Mouse (Mus musculus) embryonic stem cell, embryonic (primary cell): ENCODE measurements around the gene Stil.
"Not testable (repeated sequence)": the region's sequence is repeated elsewhere in the genome, so short reads cannot be mapped to it uniquely, and the experiment has no call there.

Experiments
- CTCF ChIA-PET, 4 experiments: fragments of 300-600 bp in 2 of 4; fragments of 350-600 bp in 2 of 4; sonication (Branson Sonifier 250); formaldehyde crosslinking; loops; one replicate each; lab custom pipeline; 2022; ENCODE audit warnings: inconsistent platforms in 2 of 4; lab: Charles Lee
- POLR2A ChIA-PET, 4 experiments: fragments of 300-600 bp in 2 of 4; fragments of 350-600 bp in 2 of 4; sonication (Branson Sonifier 250); formaldehyde crosslinking; loops; one replicate each; lab custom pipeline; 2022; ENCODE audit warnings: antibody characterized with exemption in 4 of 4, inconsistent platforms in 1 of 4; lab: Charles Lee

The Stil gene

GRCm38 (mm10) chr4:114999773-115000428, at the start of gene Stil:
TSS of gene Stil (plus strand) at chr4:115000159.
- POLR2A ChIA-PET, result interaction anchor here in 3 of 4 experiments (0.5 to 6.5 kb wide), 48 partner anchors 9 to 1075 kb away, joined by 3 to 83 read pairs (median 4); partner anchors contain the start of genes Cmpk1 (in 3 of the 3), Foxd2 (in 1 of the 3), Mknk1 (in 1 of the 3) and Pdzk1ip1 (in 1 of the 3)

GRCm38 (mm10) chr4:114953172-114953571, 46.8 kb upstream of the Stil start:
- ChIA-PET POLR2A (no interaction called here), CTCF (interaction anchor here in 1 of 4 experiments (0.7 kb wide), 1 partner anchor 46 kb away, joined by 7 read pairs; no protein-coding TSS in a partner anchor)

More at GRCm38 (mm10) chr4:114999773-115000428, at the start of gene Stil:
- CTCF ChIA-PET, result interaction anchor here in 3 of 4 experiments (0.5 to 1.5 kb wide), 10 partner anchors 9 to 985 kb away, joined by 3 to 7 read pairs (median 3); partner anchors contain the start of genes Cmpk1 (in 1 of the 3) and Foxd2 (in 1 of the 3)

- CTCF ChIA-PET, result no interaction called here
- POLR2A ChIA-PET, result interaction anchor here in 1 of 4 experiments (0.9 kb wide), 1 partner anchor 9 kb away, joined by 3 read pairs; no protein-coding TSS in a partner anchor
Measured at GRCm38 (mm10) chr4:114957403-114957802, 42.6 kb upstream of the Stil start.

GRCm38 (mm10) chr4:114958231-114958630, 41.7 kb upstream of the Stil start:
- ChIA-PET POLR2A (interaction anchor here in 1 of 4 experiments (1.9 kb wide), 1 partner anchor 41 kb away, joined by 5 read pairs; the partner anchor contains the start of gene Stil), CTCF (no interaction called here)

GRCm38 (mm10) chr4:114958786-114959185, 41.2 kb upstream of the Stil start:
- POLR2A ChIA-PET, result interaction anchor here in 1 of 4 experiments (1.9 kb wide), 1 partner anchor 41 kb away, joined by 5 read pairs; the partner anchor contains the start of gene Stil
- CTCF ChIA-PET, result no interaction called here

- CTCF ChIA-PET, result interaction anchor here in 1 of 4 experiments (0.7 kb wide), 1 partner anchor 12 kb away, joined by 4 read pairs; no protein-coding TSS in a partner anchor
- POLR2A ChIA-PET, result interaction anchor here in 1 of 4 experiments (1.9 kb wide), 1 partner anchor 40 kb away, joined by 5 read pairs; the partner anchor contains the start of gene Stil
Measured at GRCm38 (mm10) chr4:114959533-114959932, 40.4 kb upstream of the Stil start.

- POLR2A ChIA-PET, CTCF ChIA-PET: not testable (repeated sequence)
Measured at GRCm38 (mm10) chr4:114960881-114961280, 39.1 kb upstream of the Stil start.

GRCm38 (mm10) chr4:114970736-114971135, 29.2 kb upstream of the Stil start:
- CTCF ChIA-PET, result interaction anchor here in 3 of 4 experiments (0.6 kb wide), 3 partner anchors 28 to 305 kb away, joined by 3 to 5 read pairs (median 3); no protein-coding TSS in a partner anchor
- POLR2A ChIA-PET, result no interaction called here

GRCm38 (mm10) chr4:114973229-114973740, 26.7 kb upstream of the Stil start:
- ChIA-PET POLR2A (interaction anchor here in 2 of 4 experiments (1.3 to 1.8 kb wide), 2 partner anchors 26 kb away, joined by 5 read pairs; partner anchors contain the start of gene Stil (in 2 of the 2)), CTCF (no interaction called here)

- ChIA-PET POLR2A (interaction anchor here in 2 of 4 experiments (0.9 to 3.0 kb wide), 4 partner anchors 10 to 58 kb away, joined by 3 to 13 read pairs (median 7); partner anchors contain the start of gene Stil (in 2 of the 2)), CTCF (interaction anchor here (0.7 to 1.9 kb wide), 12 partner anchors 10 to 299 kb away, joined by 3 to 6 read pairs (median 3); partner anchors contain the start of gene Stil (in 1 of the 4))
Measured at GRCm38 (mm10) chr4:114982619-114983018, 17.3 kb upstream of the Stil start.

- ChIA-PET POLR2A (interaction anchor here in 2 of 4 experiments (0.9 to 3.0 kb wide), 4 partner anchors 10 to 57 kb away, joined by 3 to 13 read pairs (median 7); partner anchors contain the start of gene Stil (in 2 of the 2)), CTCF (interaction anchor here (0.5 to 1.9 kb wide), 14 partner anchors 10 to 299 kb away, joined by 3 to 6 read pairs (median 3); partner anchors contain the start of gene Stil (in 1 of the 4))
Measured at GRCm38 (mm10) chr4:114983020-114983419, 16.9 kb upstream of the Stil start.

GRCm38 (mm10) chr4:114986211-114986590, 13.8 kb upstream of the Stil start:
- CTCF ChIA-PET, result interaction anchor here in 2 of 4 experiments (0.6 to 1.0 kb wide), 3 partner anchors 11 to 14 kb away, joined by 3 to 7 read pairs (median 7); partner anchors contain the start of gene Stil (in 2 of the 2)
- POLR2A ChIA-PET, result interaction anchor here in 3 of 4 experiments (0.5 to 5.2 kb wide), 14 partner anchors 12 to 1616 kb away, joined by 3 to 83 read pairs (median 6); partner anchors contain the start of genes Stil (in 3 of the 3) and Foxd2 (in 1 of the 3)

GRCm38 (mm10) chr4:114986591-114987432, 13.1 kb upstream of the Stil start, which contains the start of gene Cmpk1:
TSS of gene Cmpk1 (minus strand) at chr4:114987241.
- POLR2A ChIA-PET, result interaction anchor here in 3 of 4 experiments (0.9 to 5.2 kb wide), 17 partner anchors 9 to 109 kb away, joined by 3 to 83 read pairs (median 5); partner anchors contain the start of genes Stil (in 3 of the 3) and Foxd2 (in 1 of the 3)
- CTCF ChIA-PET, result interaction anchor here in 2 of 4 experiments (0.6 to 1.0 kb wide), 4 partner anchors 9 to 13 kb away, joined by 3 to 7 read pairs (median 5); partner anchors contain the start of gene Stil (in 2 of the 2)

GRCm38 (mm10) chr4:114994218-114994617, 5.7 kb upstream of the Stil start:
- ChIA-PET POLR2A (no interaction called here), CTCF (interaction anchor here in 1 of 4 experiments (2.1 kb wide), 1 partner anchor 11 kb away, joined by 6 read pairs; no protein-coding TSS in a partner anchor)

- POLR2A ChIA-PET, result interaction anchor here in 3 of 4 experiments (1.7 to 6.5 kb wide), 3 partner anchors 10 kb away, joined by 5 to 83 read pairs (median 74); partner anchors contain the start of gene Cmpk1 (in 3 of the 3)
- CTCF ChIA-PET, result interaction anchor here in 1 of 4 experiments (1.0 to 1.6 kb wide), 4 partner anchors 9 to 92 kb away, joined by 3 to 4 read pairs (median 4); partner anchors contain the start of genes Cmpk1 and Pdzk1ip1
Measured at GRCm38 (mm10) chr4:114997051-114997450, 2.9 kb upstream of the Stil start.

GRCm38 (mm10) chr4:114999445-114999772, 550 bp upstream of the Stil start:
- CTCF ChIA-PET, result interaction anchor here in 2 of 4 experiments (0.6 to 1.5 kb wide), 8 partner anchors 9 to 985 kb away, joined by 3 to 7 read pairs (median 3); partner anchors contain the start of genes Cmpk1 (in 1 of the 2) and Foxd2 (in 1 of the 2)
- POLR2A ChIA-PET, result interaction anchor here in 3 of 4 experiments (0.6 to 6.5 kb wide), 41 partner anchors 8 to 1075 kb away, joined by 3 to 83 read pairs (median 5); partner anchors contain the start of genes Cmpk1 (in 3 of the 3), Foxd2 (in 1 of the 3), Pdzk1ip1 (in 1 of the 3) and Uqcrh (in 1 of the 3)
